Mouse (Mus musculus): ENCODE results near the gene Npnt. TPM values are rescaled to one million over a fixed set of nuclear protein-coding genes. Genes with fewer than 3 reads are reported as not detected.

Gene Npnt
- total RNA-seq, 2 experiments from 2014 or later: 3.3 to 4.1 TPM

- DNase-seq: no peak
- intact Hi-C loops (cut with DNase I): no loop called here
Observed at GRCm38 (mm10) chr3:132863843-132864242, 86.2 kb downstream of the Npnt start.

GRCm38 (mm10) chr3:132860796-132861195 is 89.3 kb downstream of the Npnt start:
- no peak for DNase-seq
- intact Hi-C loops (cut with DNase I): no loop called here

- intact Hi-C loops (cut with DNase I): no loop called here
- no peak for DNase-seq
Observed at GRCm38 (mm10) chr3:132859573-132859972, 90.5 kb downstream of the Npnt start.

GRCm38 (mm10) chr3:132858849-132859248 is 91.2 kb downstream of the Npnt start:
- DNase-seq: no peak
- intact Hi-C loops (cut with DNase I): no loop called here

- intact Hi-C loops (cut with DNase I): no loop called here
- no peak for DNase-seq
Observed at GRCm38 (mm10) chr3:132856651-132857050, 93.4 kb downstream of the Npnt start.

GRCm38 (mm10) chr3:132855458-132856212 is 94.5 kb downstream of the Npnt start:
- no peak for DNase-seq
- intact Hi-C loops (cut with DNase I): no loop called here

GRCm38 (mm10) chr3:132854271-132854670 is 95.8 kb downstream of the Npnt start:
- no peak for DNase-seq
- intact Hi-C loops (cut with DNase I): no loop called here

GRCm38 (mm10) chr3:132851841-132852728 is 98.0 kb downstream of the Npnt start:
- DNase-seq: no peak
- intact Hi-C loops (cut with DNase I): no loop called here

GRCm38 (mm10) chr3:132851417-132851816 is 98.7 kb downstream of the Npnt start:
- no peak for DNase-seq
- intact Hi-C loops (cut with DNase I): no loop called here

GRCm38 (mm10) chr3:132850431-132850830 is 99.7 kb downstream of the Npnt start:
- DNase-seq: no peak
- intact Hi-C loops (cut with DNase I): no loop called here

- DNase-seq: no peak
- intact Hi-C loops (cut with DNase I): no loop called here
Observed at GRCm38 (mm10) chr3:132849669-132850068, 100.4 kb downstream of the Npnt start.

GRCm38 (mm10) chr3:132842676-132843075 is 107.4 kb downstream of the Npnt start:
- intact Hi-C loops (cut with DNase I): no loop called here

GRCm38 (mm10) chr3:132839516-132839915 is 110.6 kb downstream of the Npnt start:
- intact Hi-C loops (cut with DNase I): no loop called here
- no peak for DNase-seq

More at GRCm38 (mm10) chr3:132842676-132843075, 107.4 kb downstream of the Npnt start:
- no peak for DNase-seq

GRCm38 (mm10) chr3:132838656-132839417 is 111.3 kb downstream of the Npnt start:
- DNase-seq: no peak
- intact Hi-C loops (cut with DNase I): no loop called here

- intact Hi-C loops (cut with DNase I): no loop called here
- DNase-seq: no peak
Observed at GRCm38 (mm10) chr3:132837134-132837533, 113.0 kb downstream of the Npnt start.

- DNase-seq: no peak
- intact Hi-C loops (cut with DNase I): no loop called here
Observed at GRCm38 (mm10) chr3:132835118-132835794, 114.8 kb downstream of the Npnt start.

Measured in heart, postnatal 36 days (tissue).